Mouse (Mus musculus): ENCODE data around the gene Esp24.
"Not testable (repeated sequence)": the region's sequence is repeated elsewhere in the genome, so short reads cannot be mapped to it uniquely, and the experiment has no call there.

Esp24 gene

DNA sequence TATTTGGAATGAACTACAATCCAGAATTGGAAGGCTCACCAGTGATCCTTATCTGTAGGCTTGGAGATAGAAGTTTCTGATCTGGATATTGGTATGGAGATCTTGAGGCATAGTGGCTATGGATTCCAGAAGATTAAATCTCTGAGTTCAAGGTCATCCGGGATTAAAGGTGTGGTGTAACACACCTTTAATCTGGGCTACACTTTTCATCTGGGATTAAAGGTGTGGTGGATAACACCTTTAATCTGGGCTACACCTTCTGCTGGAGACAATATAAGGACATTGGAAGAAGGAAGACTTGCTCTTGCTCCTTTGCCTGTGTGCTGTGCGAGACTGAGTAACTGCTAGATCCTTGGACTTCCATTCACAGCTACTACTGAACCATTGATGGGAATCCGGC lies at the start of gene Esp24:
TSS of gene Esp24 (plus strand) at position 301 of the 400 bp plus-strand sequence.
- not testable (repeated sequence) for DNase-seq

DNA sequence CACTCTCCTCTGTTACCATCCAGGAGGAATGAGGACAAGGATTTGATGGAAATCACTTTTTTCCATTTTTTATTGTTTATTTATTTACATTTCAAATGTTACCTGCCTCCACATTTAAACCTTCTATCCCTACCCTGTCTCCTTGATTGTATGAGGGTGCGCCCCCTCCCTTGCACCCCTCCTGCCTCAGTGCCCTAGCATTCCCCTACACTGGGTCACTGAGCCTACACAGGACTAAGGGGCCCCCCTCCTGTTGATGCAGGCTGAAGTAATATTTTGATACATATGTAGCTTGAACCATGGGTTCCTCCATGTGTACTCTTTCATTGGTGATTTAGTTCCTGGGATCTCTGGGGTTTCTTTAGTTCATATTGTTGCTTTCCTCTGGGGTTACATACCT lies 26.6 kb upstream of the Esp24 start:
- DNase-seq = no peak

DNA sequence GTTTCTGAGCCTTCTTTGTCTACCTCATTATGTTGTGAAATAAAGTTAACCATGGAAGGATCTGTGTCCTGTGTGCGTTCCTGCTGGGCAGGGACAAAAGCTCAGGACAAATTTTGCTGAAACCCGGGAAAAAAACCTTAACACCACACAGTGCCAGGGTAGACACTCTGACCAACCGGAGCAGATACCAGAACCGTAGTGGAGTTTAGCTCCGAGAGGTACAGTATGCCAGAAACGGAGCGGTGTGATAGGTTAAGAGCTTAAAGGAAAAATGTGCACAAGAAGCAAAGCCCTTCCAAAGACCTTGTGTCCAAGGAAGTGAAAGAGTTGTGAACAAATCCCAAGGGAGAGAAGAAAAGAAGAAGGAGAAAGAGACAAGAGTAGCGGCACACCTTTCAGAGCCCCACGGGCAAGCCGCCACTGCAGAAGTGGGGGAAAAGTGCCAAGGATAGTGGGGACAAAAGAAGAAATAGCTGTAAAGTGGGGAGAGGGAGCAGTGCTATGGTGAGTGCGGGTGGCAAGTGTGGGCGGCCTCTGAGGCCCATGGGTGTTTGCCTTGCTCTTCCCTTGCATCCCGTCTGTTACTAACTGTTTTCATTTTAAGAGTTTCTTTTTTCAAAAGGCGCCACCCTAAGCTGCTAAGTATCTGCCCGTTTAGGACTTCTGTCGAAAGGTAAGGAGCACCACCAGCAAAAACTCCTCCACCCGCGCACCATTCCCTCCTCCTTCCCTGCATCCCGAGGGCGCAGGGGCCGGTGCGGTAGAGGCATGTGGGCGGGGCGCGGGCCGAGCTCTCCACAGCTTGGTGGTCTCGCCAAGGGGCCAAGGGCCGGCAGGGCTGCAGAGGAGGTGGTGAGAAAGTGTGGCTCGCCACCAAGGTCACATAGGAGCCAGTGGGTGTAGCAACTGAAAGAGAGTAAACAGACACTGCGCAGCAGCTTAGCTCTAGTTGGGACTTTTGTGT lies 25.5 kb upstream of the Esp24 start:
- no peak for DNase-seq

DNA sequence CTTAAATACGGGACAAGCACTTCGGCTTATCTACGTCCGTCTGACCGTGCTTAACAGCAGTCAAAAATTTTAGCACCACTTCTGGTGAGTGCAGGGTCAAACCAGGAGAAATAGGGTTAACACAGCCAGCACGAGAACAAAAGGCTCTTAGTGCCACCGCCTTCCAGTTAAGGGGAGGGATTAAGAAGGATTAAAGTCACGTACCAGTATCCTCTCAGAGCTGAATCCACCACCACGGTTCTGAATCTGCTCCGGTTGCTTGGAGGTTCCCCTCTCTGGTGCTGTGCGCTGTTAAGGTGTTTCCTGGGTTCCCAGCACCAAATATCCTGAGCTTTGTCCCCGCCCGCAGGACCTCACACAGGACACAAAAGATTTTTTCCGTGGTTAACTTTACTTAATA lies 19.3 kb upstream of the Esp24 start:
- no peak for DNase-seq

DNA sequence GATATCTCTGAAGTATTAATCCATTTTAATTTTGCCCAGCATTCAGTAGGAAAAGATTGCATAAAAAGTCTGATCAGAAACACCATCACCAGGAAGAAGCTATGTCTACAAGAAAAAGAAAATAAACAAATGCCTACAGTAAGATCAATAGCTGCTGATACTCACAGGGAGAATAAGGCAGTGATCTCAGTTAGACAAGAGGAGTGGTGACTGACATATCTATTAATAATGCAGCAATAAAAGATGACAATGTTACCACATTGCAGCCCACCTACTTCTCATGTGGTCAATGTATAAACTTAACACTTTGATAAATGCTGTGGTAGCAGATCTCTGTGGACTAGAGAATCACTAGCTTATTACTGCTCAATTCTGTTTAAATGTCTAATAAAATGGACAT lies 6.7 kb downstream of the Esp24 start, which contains the start of gene Gm21903:
TSS of gene Gm21903 (minus strand) at position 101 of the 400 bp plus-strand sequence.
- no peak for DNase-seq

DNA sequence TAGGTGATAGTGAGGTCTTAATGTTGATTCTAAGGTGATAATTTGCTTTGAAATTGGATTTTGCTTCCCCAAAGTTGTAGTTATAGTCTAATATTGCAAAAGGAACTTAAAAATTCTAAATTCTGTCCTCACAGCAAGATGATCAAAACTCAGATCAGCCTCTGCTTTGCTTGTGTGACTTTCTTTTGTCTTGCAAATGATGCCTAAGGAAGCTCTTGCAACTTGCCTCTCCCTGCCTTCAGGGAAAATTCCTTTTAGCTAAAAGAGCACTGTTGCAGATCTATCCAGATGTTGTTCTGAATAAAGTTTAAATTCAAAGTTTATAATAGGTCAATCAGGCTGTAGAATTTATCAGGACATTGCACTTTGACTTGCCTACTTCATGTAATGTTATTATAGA lies 27.1 kb downstream of the Esp24 start:
- DNase-seq = no peak

DNA sequence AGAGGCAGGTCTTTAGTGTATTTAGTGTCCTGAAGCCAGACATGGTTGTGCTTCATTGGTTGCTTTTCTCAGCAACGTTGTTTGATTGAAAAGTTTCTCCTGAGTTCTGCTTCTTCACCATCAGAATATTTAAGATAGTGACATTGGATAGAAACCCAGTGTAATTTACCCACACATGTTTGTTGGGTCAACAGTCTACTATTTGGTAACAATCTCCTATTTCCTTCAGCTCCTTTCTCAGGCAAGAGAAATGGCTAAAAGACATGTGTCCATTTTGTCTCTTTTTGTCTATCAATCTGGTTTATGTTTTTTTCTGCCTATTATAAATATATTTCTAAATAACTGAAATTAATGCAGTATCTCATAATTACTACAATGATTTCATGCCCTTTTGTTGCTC lies 40.4 kb downstream of the Esp24 start, which contains the start of gene Esp23:
TSS of gene Esp23 (minus strand) at position 101 of the 400 bp plus-strand sequence.
- no peak for DNase-seq
